Mouse (Mus musculus) cerebellum, adult 9-10 months (tissue): ENCODE results near the gene Smg7.

Experiments
- DNase-seq: peaks from one replicate; pipeline ENCODE4 v3.0.0; 2022

Smg7 gene

GRCm38 (mm10) chr1:152838026-152838702 lies 64.3 kb downstream of the Smg7 start:
- DNase-seq = no peak

DNA sequence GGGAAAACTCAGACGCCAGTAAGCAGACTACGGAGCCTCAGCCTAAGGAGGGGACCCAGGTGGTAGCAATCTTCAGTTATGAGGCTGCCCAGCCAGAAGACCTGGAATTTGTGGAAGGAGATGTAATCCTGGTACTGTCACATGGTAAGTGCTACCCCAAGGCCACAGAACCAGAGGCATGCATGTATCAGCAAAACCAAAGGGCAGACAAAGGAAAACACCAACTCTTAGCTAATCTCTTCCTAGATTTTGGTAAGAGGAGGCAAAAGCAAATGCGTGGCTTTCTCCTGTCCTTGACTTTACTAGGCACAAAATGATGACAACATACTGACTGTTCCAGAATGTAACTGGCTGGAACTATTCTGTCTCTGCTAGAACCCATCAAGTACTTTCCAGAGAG lies 67.4 kb downstream of the Smg7 start:
- DNase-seq = no peak

GRCm38 (mm10) chr1:152832316-152832715 lies 70.1 kb downstream of the Smg7 start:
- no peak for DNase-seq

DNA sequence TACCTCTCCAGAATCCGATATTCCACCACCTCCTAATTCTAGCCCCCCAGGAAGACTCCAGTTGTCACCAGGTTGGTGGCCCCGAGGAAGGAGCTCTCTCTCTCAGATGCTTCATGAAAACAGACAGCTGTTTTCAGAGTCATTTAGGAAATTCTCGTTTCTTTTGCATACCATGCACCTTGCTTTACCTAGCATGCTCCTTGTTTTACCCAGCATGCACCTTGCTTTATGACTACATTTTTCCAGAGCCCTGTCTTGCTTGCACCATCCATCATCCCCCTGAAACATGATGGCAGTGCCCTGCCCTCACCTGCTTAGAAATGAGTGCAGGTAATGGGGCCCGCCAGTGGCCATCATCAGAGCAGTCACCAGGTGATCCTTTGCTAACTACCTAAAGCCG lies 70.8 kb downstream of the Smg7 start:
- no peak for DNase-seq

GRCm38 (mm10) chr1:152831003-152831402 lies 71.4 kb downstream of the Smg7 start:
- DNase-seq = no peak

- DNase-seq = no peak
These were observed 72.4 kb downstream of the Smg7 start for GRCm38 (mm10) chr1:152830054-152830453.

DNA sequence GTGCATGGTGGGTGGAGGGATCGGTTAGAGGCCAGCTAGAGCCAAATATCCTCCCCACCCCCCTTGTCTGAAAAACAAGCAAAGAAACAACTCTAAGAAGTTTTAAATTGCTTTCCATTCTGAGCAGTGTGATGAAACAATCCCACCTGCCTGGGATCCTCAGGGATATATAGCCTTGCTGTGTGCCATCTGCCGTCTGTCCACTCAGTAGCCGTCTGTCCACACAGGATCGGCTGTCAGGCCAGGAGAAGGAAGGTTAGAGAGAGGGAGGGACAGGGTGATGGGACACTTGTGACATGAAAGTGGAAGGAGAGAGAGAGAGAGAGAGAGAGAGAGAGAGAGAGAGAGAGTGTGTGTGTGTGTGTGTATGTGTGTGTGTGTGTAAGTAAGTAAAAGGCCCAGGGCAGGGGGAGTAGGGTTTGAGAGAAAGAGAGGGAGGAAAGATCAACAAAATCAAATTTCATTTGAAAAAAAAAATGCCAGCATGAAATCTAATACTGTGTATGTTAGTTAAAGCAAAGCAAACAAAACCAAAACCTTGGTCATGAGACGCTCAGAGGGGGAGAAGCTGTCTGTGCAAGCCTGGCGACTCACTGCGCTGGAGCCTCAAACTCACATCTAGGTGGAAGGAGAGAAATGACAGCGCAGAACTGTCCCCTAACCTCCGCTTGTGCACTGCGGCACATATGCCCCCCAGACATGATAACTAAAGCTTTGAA lies 73.7 kb downstream of the Smg7 start:
- DNase-seq = no peak

GRCm38 (mm10) chr1:152828168-152828567 lies 74.3 kb downstream of the Smg7 start:
- DNase-seq = no peak

- no peak for DNase-seq
These were observed 76.0 kb downstream of the Smg7 start for GRCm38 (mm10) chr1:152826446-152826845.

DNA sequence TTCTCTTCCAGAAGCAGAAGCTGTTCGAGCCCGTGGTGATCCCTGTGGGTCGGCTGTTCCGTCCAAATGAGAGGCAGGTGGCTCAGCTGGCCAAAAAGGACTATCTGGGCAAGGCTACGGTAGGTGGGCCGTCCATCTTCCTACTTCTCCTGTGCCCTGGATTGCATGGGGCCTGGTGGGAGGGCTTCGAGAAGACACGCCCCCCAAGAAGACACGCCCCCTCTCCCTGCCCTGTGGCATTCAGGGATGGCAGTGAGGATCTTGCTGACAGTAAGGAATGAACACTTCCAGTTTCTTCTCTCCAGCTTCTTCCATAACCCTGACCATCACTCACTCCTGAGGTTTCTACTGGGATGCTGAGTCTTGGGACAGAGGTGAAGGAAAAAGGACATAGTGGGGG lies 78.2 kb downstream of the Smg7 start:
- no peak for DNase-seq

GRCm38 (mm10) chr1:152821746-152822145 lies 80.7 kb downstream of the Smg7 start:
- DNase-seq = no peak

GRCm38 (mm10) chr1:152820911-152821695 lies 81.3 kb downstream of the Smg7 start:
- DNase-seq = no peak

- no peak for DNase-seq
These were observed 82.9 kb downstream of the Smg7 start for GRCm38 (mm10) chr1:152819558-152819957.

GRCm38 (mm10) chr1:152817794-152818193 lies 84.7 kb downstream of the Smg7 start:
- DNase-seq = no peak

- DNase-seq = no peak
These were observed 85.2 kb downstream of the Smg7 start for GRCm38 (mm10) chr1:152817027-152817769.

- DNase-seq = no peak
These were observed 87.2 kb downstream of the Smg7 start for GRCm38 (mm10) chr1:152815265-152815701.

- DNase-seq = no peak
These were observed 91.7 kb downstream of the Smg7 start for GRCm38 (mm10) chr1:152810533-152811439.

DNA sequence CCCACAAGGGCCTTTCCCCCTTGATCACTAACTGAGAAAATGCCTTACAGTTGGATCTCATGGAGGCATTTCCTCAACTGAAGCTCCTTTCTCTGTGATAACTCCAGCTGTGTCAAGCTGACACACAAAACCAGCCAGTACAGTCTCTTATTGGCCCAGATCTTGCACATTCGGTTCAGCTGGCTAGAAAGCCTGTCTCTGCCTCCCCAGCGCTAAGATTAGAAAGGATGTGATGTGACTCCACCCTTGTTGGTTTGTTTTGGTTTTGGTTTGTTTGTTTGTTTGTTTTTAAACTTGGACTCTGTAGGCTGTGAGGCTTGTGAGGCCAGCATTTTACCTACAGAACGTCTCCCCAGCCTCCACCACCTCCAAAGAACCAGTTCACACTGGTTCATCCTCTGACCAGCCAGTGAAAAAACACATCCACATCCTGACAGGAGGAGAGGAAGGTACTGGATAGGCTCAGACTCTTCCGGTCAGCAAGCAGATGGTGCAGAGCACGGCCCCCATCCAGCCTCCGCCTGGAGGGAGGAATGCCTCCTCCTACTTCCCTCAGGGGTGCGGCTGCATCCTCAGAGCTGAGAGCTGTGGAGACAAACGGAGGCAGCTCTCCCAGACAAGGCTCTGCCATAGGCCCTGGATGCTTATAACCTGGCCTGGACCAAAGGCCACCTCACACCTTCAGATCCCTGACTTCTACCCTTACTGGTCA lies 92.7 kb downstream of the Smg7 start:
- no peak for DNase-seq

GRCm38 (mm10) chr1:152808392-152808680 lies 94.1 kb downstream of the Smg7 start:
- no peak for DNase-seq

DNA sequence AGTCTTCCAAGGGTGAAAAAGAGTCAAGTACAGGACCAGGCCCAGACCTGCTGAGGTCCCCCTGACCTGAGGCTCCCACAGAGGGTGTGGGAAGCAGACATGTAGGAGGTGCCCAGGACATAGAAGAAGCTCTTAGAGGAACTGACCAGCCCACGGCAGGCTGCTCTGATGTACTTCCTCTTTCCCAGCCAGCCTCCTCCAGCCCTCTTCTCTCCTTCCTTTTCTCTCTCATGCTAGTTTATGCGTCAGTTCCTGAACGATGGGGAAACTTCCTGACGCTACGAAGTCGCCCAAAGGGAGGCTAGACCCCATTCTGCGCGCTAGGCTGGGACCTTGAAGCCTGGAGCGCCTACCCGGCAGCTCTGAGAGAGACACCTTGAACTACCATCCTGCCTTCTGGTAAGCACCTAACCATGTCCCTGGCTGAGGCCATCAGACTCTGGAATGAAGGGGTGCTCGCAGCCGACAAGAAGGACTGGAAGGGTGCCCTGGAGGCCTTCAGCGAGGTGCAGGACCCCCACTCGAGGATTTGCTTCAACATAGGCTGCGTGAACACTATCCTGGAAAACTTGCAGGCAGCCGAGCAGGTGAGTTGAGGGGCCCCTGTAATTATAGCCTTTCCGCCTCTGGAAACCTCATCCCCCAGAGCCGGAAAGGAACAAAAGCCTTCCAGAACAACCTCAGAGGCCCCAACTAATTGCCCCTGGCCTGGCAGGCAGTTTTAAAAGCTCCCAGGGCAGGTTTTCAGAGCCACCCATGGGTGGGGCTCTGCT lies 94.6 kb downstream of the Smg7 start:
- DNase-seq = no peak

GRCm38 (mm10) chr1:152804907-152805306 lies 97.5 kb downstream of the Smg7 start:
- DNase-seq = no peak
